Mouse (Mus musculus): ENCODE measurements around the gene Fbxl19.

Gene Fbxl19

DNA sequence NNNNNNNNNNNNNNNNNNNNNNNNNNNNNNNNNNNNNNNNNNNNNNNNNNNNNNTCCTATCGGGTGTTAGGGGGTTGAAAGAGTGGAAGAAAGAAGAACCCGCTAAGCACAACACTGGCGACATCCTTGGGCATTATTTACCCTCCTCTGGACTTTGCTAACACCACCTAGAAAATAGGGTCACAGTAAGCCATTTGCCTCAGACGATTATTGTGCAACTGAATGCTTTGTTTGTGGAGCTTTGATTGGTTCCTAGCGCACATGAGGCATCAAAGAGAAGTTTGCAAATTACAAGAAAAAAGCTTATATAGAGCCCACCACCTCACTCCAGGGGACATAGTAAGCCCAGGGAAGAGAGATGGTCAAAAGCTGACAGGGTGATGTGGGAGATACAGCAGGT, 64.5 kb downstream of the Fbxl19 start:
- DNase-seq, result no peak

DNA sequence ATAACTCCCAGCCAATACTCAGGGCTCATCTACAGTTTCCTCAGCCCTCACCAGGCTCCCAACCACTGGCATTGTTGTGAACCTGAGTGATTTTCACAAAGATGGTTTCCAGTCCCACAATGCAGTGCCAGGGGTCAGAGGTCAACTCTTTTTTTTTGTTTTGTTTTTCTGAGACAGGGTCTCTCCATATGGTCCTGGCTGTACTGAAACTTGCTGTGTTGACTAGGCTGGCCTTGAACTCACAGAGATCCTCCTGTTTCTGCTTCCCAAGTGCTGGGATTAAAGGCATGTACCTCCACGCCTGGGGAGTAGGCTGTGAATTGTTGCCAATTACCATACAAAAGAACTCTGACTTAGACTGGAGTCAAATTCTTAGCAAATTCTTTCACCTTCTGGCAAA, 65.5 kb downstream of the Fbxl19 start:
- no peak for DNase-seq

DNA sequence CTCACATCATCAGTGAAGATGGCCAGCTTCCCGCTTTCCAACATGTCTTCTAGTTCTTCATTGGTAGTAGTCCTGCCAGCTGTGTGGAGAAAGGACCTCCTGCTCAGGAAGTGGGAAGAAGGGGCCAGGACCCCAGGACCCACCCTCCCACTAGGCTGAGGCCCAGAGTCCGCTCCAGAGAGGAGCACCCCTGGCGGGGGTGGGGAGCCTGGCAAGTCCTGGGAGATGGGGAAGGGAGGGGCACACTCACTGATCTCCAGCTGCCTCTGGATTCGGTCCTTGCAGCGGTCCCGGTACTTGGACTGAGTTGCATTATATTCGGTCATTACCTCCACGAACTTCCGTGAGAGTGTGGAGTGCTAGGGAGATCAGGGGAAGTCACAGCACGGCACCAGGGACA, 66.3 kb downstream of the Fbxl19 start:
- no peak for DNase-seq

GRCm38 (mm10) chr7:127811240-127811639, 66.9 kb downstream of the Fbxl19 start:
- no peak for DNase-seq

DNA sequence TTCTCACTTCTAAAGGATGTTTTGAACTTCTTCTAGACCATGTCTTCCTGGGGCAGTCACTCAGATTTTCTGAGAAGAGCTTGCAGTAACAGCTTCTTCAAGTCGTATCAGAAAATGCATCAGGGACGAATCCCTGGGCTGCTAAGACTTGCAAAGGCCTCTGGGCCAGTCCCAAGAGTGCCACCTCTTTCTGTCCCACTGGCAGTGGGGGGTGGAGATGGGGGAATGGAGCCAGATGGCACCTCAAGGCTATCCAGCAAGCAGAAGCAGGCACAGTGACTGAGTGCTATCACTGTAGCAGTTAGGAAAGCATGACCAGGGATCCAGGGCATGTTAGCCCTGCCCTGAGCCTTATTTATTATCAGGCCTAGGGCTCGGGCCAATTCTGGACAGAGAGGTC, 67.9 kb downstream of the Fbxl19 start:
- DNase-seq, result no peak

GRCm38 (mm10) chr7:127813821-127814220, 69.5 kb downstream of the Fbxl19 start:
- peak in 1 of 2 experiments; percentile 24 for DNase-seq

GRCm38 (mm10) chr7:127814241-127814921, 70.0 kb downstream of the Fbxl19 start:
- DNase-seq, result peak; percentile 60 to 71

DNA sequence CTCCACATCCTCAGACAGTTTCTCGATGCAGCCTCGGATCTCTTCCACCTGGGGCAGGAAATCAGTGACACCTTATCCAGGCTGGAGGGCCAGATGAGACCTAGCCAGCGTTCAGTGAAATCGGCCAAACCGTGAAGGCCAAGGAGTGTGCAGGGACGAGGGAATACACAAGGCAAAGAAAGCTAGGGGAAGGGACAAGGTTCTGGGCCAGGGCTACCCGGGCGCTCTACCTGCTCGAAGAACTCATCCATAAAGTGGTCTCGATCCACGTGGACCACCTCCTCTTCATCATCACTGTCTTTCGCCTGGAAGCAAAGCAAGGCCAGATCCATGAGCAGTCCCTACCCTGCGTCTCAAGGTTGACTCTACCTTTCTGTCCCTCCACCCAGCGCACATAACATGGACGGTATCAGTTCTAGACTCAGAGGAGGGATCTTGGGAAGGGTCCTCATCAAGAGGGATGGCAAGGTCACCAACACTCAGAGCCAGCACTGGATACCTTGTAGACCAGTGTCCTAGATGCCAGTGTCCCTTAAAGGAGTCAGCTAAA, 70.8 kb downstream of the Fbxl19 start:
- no peak for DNase-seq

DNA sequence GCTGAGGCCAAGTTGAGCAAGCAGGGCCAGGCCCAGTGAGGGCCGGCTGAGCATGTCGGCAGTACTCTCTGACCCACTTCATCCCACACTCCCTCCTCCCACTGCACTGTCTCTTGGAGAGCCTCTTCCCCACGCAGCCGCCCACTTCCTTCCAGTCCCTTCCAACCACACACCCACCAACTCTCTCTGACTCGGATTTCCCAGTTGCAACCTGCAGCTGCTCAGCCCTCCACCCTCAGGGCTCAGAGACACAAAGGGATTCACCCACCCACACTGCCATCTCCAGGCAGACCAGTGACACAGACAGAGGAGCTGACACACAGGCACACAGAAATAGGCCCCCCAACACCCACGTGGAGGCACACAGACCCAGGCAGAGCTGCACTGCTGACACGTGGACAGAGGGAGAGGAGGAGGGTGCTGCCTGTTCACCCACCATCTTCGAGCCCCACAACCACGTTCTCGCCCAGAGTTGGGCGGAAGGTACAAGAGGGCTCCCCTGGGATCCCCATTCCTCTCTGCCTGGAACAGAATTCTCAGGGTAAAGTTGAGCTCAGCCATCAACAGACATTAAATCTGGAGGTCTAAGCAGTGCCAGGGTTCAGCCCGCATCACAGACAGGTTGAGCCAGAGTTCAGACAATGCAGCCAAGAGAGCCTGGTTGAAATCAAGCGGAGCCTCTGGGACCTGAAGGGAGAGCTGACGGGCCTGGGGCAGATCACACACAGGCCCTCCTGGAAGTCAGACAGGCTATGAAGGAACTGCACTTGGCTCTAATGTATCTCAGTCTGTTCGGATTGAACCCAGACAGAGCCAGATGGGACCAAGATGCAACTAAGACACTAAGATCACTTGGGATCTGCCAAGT, 71.8 kb downstream of the Fbxl19 start:
- DNase-seq, result peak; percentile 52 to 58

GRCm38 (mm10) chr7:127817053-127817452, 72.7 kb downstream of the Fbxl19 start:
- no peak for DNase-seq

- no peak for DNase-seq
Measured at GRCm38 (mm10) chr7:127817776-127818175, 73.4 kb downstream of the Fbxl19 start.
